Mouse (Mus musculus): ENCODE measurements around the gene Enkd1. TPM values are rescaled to one million over a fixed set of nuclear protein-coding genes. Genes with fewer than 3 reads are reported as not detected.

The Enkd1 gene
- polyA plus RNA-seq, 1 experiment from 2014 or later: 8.2 TPM

DNA sequence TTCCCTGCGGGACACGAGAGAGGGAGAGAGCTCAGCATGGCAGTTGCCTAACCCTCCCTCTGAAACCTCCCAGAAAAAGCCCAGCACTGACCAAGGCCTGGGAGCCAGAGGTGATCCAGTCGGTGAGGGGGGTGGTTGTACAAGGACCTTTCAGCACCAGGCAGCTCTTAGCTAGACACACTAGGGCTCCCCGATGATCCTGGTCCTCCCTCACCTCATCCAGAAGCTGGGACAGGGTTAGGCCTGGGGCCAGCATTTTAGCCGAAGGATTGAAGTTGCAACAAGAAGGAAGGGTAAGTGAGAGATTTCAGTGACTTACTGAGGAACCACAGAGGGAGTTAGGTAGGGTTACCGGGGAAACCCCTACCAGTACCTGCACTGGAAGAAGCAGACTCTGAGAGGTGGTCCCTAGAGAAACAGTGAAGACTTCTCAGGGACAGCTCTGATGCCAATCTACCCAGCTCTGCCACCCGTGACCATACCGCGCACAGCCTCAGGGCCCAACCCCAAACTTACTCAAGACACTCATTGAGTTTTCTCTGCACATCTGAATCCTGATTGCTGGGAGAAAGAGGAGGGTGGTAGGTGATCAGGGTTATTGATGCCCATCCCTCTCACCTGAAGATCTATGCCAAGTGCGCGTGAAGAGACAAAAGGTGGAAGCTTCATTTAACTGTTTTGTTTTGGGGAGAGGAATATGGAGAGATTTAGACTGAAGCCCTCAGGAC lies 8.4 kb downstream of the Enkd1 start:
- 81% methylated on average over 11 of the region's 11 CpGs for WGBS
- peak overlapping the region; percentile 52; the same call in 1 of the 2 replicates for H3K9ac ChIP-seq (replicated peaks; ENCODE audit: low read depth)
- no peak for ATAC-seq
- H3K27me3 ChIP-seq (replicated peaks; ENCODE audit: insufficient read depth, low read length): no peaks in the 10 kb centered on the region
- no peak overlapping the region; the same call in 1 of the 2 replicates for H3K27ac ChIP-seq (ENCODE audit: low read length)
- DNase-seq (ENCODE audit: low spot score): no peak
- peaks cover 6% of the 10 kb centered on the region; the same call in 1 of the 2 replicates for H3K4me1 ChIP-seq (ENCODE audit: insufficient read depth, low read depth, low read length)
- no peaks in the 10 kb centered on the region for H3K9me3 ChIP-seq (ENCODE audit: low read length)
- peaks cover 13% of the 10 kb centered on the region; the same call in 1 of the 2 replicates for H3K36me3 ChIP-seq (ENCODE audit: insufficient read depth, low read length)
- H3K4me3 ChIP-seq (ENCODE audit: low read depth, low read length): 0 out of 2 replicates have a peak overlapping the region, but pooled peaks have one; percentile 74
- TF ChIP-seq CTCF (IDR thresholded peaks at IDR 0.05): no peak
- TF ChIP-seq EP300 (IDR thresholded peaks at IDR 0.05): no peak
- peak overlapping the region; percentile 90 for H3K4me2 ChIP-seq (replicated peaks; ENCODE audit: low read depth, low read length)

DNA sequence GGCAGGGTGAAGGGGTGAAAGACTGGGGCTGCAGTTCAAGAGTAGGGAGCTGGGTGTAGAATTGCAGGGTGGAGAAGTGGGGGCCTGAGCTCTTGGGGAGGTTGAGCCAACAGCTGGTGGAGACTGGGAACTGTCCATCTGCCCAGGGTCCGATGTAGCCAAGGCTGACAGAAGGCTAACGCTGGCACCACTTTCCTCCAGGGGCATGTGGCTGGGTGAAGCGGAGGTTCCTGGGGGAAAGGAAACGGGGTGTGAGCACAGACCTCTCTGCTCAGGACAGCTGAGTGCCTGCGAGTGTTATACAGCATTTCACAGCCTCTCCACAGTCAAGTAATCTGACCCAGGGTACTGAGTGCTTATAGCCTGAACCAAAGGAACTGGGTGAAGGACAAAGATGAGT lies 9.3 kb downstream of the Enkd1 start:
- Histone ChIP-seq H3K36me3 (ENCODE audit: insufficient read depth, low read length) (peaks cover 12% of the 10 kb centered on the region; the same call in 1 of the 2 replicates), H3K9ac (replicated peaks; ENCODE audit: low read depth) (no peak overlapping the region), H3K27ac (ENCODE audit: low read length) (no peak overlapping the region), H3K27me3 (replicated peaks; ENCODE audit: insufficient read depth, low read length) (no peaks in the 10 kb centered on the region), H3K4me3 (ENCODE audit: low read depth, low read length) (no peak overlapping the region), H3K4me1 (ENCODE audit: insufficient read depth, low read depth, low read length) (peaks cover 12% of the 10 kb centered on the region; the same call in 1 of the 2 replicates), H3K9me3 (ENCODE audit: low read length) (no peaks in the 10 kb centered on the region), H3K4me2 (replicated peaks; ENCODE audit: low read depth, low read length) (no peak overlapping the region)
- DNase-seq (ENCODE audit: low spot score): no peak
- no peak for ATAC-seq
- TF ChIP-seq CTCF (IDR thresholded peaks at IDR 0.05): no peak
- TF ChIP-seq EP300 (IDR thresholded peaks at IDR 0.05): no peak
- 91% methylated on average over 5 of the region's 5 CpGs for WGBS

- WGBS: 88% methylated on average over 17 of the region's 17 CpGs
These were observed 10.7 kb downstream of the Enkd1 start for GRCm38 (mm10) chr8:105697196-105697780.

GRCm38 (mm10) chr8:105695080-105695780 lies 12.8 kb downstream of the Enkd1 start:
- no peak for DNase-seq (ENCODE audit: low spot score)
- WGBS: 69% methylated on average over 30 of the region's 30 CpGs

More at GRCm38 (mm10) chr8:105697196-105697780, 10.7 kb downstream of the Enkd1 start:
- Histone ChIP-seq H3K27ac (ENCODE audit: low read length) (no peak overlapping the region), H3K36me3 (ENCODE audit: insufficient read depth, low read length) (peaks cover 6% of the 10 kb centered on the region; the same call in 1 of the 2 replicates), H3K9ac (replicated peaks; ENCODE audit: low read depth) (no peak overlapping the region), H3K4me3 (ENCODE audit: low read depth, low read length) (no peak overlapping the region), H3K9me3 (ENCODE audit: low read length) (no peaks in the 10 kb centered on the region), H3K27me3 (replicated peaks; ENCODE audit: insufficient read depth, low read length) (no peaks in the 10 kb centered on the region), H3K4me2 (replicated peaks; ENCODE audit: low read depth, low read length) (no peak overlapping the region), H3K4me1 (ENCODE audit: insufficient read depth, low read depth, low read length) (peaks cover 12% of the 10 kb centered on the region; the same call in 1 of the 2 replicates)
- DNase-seq (ENCODE audit: low spot score) (no peak), ATAC-seq (no peak)
- TF ChIP-seq CTCF (IDR thresholded peaks at IDR 0.05): no peak
- no peak for TF ChIP-seq EP300 (IDR thresholded peaks at IDR 0.05)

DNA sequence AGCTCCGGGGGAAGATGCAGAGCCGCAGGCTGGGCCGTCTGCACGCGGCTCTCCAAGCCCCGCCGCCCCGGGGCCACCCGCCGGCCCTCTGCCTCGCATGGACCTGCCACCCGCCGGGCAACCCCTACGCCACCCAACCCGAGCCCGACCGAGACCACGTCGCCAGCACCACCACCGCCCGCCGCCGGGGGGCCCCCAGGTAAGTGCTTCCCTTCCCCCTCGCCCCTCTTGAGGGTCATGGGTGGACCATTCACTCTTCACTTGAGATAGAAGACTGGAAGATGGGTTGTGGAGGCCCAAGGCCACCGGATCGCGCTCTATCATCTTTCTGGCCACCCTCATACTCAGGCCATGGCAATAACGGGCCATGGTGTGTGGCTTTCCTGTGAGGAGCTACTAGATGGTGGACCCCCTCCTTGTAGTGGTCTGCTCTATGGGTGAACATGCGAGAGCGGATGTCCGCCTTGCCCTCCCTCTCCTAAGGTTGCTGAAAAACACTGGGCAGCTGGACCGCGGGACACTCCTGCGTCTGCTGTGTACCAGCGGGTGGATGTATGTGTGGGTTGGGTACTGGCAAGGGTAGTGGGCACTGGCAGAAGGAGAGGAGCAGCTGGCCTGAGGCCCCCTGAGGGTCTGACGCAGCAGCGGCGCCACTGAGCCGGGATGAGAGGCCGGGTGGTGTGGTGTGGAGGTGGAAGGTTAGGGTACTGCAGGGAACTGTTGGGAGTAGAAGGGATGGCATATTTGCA lies 13.8 kb downstream of the Enkd1 start:
- Histone ChIP-seq H3K4me2 (replicated peaks; ENCODE audit: low read depth, low read length) (peak overlapping the region; percentile 85), H3K9me3 (ENCODE audit: low read length) (no peaks in the 10 kb centered on the region), H3K27ac (ENCODE audit: low read length) (no peak overlapping the region), H3K27me3 (replicated peaks; ENCODE audit: insufficient read depth, low read length) (no peaks in the 10 kb centered on the region), H3K36me3 (ENCODE audit: insufficient read depth, low read length) (peaks cover 6% of the 10 kb centered on the region; the same call in 1 of the 2 replicates), H3K9ac (replicated peaks; ENCODE audit: low read depth) (no peak overlapping the region), H3K4me3 (ENCODE audit: low read depth, low read length) (peak overlapping the region; percentile 38), H3K4me1 (ENCODE audit: insufficient read depth, low read depth, low read length) (peaks cover 6% of the 10 kb centered on the region; the same call in 1 of the 2 replicates)
- peak; percentile 34 for ATAC-seq
- no peak for DNase-seq (ENCODE audit: low spot score)
- 14% methylated on average over 38 of the region's 40 CpGs for WGBS
- no peak for TF ChIP-seq EP300 (IDR thresholded peaks at IDR 0.05)
- peak; percentile 13 for TF ChIP-seq CTCF (IDR thresholded peaks at IDR 0.05)

More at GRCm38 (mm10) chr8:105695080-105695780, 12.8 kb downstream of the Enkd1 start:
- H3K4me3 ChIP-seq (ENCODE audit: low read depth, low read length): no peak overlapping the region
- no peaks in the 10 kb centered on the region for H3K9me3 ChIP-seq (ENCODE audit: low read length)
- no peak overlapping the region for H3K4me2 ChIP-seq (replicated peaks; ENCODE audit: low read depth, low read length)
- H3K9ac ChIP-seq (replicated peaks; ENCODE audit: low read depth): no peak overlapping the region
- no peak for ATAC-seq
- no peak for TF ChIP-seq EP300 (IDR thresholded peaks at IDR 0.05)
- TF ChIP-seq CTCF (IDR thresholded peaks at IDR 0.05): no peak
- peaks cover 6% of the 10 kb centered on the region; the same call in 1 of the 2 replicates for H3K36me3 ChIP-seq (ENCODE audit: insufficient read depth, low read length)
- H3K4me1 ChIP-seq (ENCODE audit: insufficient read depth, low read depth, low read length): peaks cover 9% of the 10 kb centered on the region; the same call in 1 of the 2 replicates
- no peaks in the 10 kb centered on the region for H3K27me3 ChIP-seq (replicated peaks; ENCODE audit: insufficient read depth, low read length)
- H3K27ac ChIP-seq (ENCODE audit: low read length): no peak overlapping the region
